Mouse (Mus musculus): ENCODE results near the gene Ankrd13a.
A peak's percentile ranks its signal among the peaks of the same experiment; 100 is the strongest.

DNA sequence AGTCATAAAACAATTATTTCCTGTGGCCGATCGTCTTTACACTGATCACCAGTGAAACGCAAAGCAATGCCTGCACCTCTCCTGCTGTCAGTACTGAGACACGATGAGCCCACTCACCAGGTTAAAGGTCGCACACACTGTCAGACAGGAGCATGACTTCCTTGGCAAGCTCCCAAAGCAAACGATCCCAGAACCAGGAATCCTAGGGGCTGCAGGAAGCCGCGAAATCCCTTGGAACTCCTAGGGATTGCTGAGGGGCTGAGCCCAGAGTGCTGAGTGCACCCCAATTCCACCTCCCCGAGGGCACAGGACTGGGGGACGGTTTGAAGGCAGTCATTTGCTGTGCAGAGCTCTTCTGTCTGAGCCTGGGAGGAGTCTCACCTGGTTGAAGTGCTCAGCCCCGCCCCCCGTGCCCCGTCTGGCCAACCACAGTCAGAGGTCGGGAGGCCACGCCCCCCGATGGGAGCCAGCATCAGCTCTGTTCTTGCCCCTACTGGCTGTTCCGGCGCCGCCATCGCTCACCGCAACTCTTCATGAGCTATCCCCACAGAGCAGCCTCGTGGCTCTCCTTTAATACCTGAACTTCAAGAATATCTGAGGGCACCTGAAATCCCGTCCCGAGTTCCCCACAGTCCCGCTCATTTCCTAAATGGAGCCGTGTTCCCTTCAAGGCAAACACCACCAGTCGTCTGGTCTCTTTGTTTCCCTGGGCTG lies 51.7 kb downstream of the Ankrd13a start:
- no peak for TF ChIP-seq MYC (IDR thresholded peaks at IDR 0.05; ENCODE audit: low read depth, low read length)
- no peak for TF ChIP-seq SMC3 (IDR thresholded peaks at IDR 0.05; ENCODE audit: low read depth, low read length)
- no peak for TF ChIP-seq CTCF (conservative IDR thresholded peaks at IDR 0.05 in 1 of 2, IDR thresholded peaks at IDR 0.05 in 1 of 2; ENCODE audit: low read depth in 2 of 2, low read length in 2 of 2)
- peak; percentile 81 for TF ChIP-seq POLR2A (IDR thresholded peaks at IDR 0.05; ENCODE audit: low read depth, low read length)
- no peak for TF ChIP-seq SIN3A (IDR thresholded peaks at IDR 0.05; ENCODE audit: low read length)
- TF ChIP-seq EP300 (IDR thresholded peaks at IDR 0.05; ENCODE audit: low read length), result no peak
- TF ChIP-seq USF2 (conservative IDR thresholded peaks at IDR 0.05; ENCODE audit: low read depth, low read length), result no peak
- TF ChIP-seq POLR2AphosphoS2 (IDR thresholded peaks at IDR 0.05; ENCODE audit: low read depth, low read length), result no peak
- TF ChIP-seq ETS1 (conservative IDR thresholded peaks at IDR 0.05; ENCODE audit: low read depth, low read length), result no peak
- no peak for TF ChIP-seq TCF12 (IDR thresholded peaks at IDR 0.05; ENCODE audit: low read depth, low read length)
- TF ChIP-seq TBP (conservative IDR thresholded peaks at IDR 0.05; ENCODE audit: low read depth, low read length), result 0 out of 2 replicates have a peak, but pooled peaks have one; percentile 41
- no peak for TF ChIP-seq IRF4 (IDR thresholded peaks at IDR 0.05; ENCODE audit: low read depth, low read length)
- no peak for TF ChIP-seq MAFK (IDR thresholded peaks at IDR 0.05; ENCODE audit: insufficient replicate concordance, low read length)
- TF ChIP-seq MXI1 (IDR thresholded peaks at IDR 0.05; ENCODE audit: low read depth, low read length), result no peak

Data from CH12.LX (cell line).